Mouse (Mus musculus) cerebellum, adult 2 months (tissue): ENCODE results near the gene Arhgap15.

Experiments used
- CTCF ChIP-seq: fragments of 200-500 bp; IDR thresholded peaks from 2 replicates; pipeline ENCODE4 v1.5.1; 2011; ENCODE audit warnings: low read depth, mild to moderate bottlenecking, control low read depth, low read length, moderate library complexity, borderline replicate concordance; ENCODE audit not compliant: insufficient read depth
- POLR2A ChIP-seq: fragments of 200-500 bp; IDR thresholded peaks from 2 replicates; pipeline ENCODE4 v1.6.1; 2011; ENCODE audit warnings: low read length, control low read depth, borderline replicate concordance; ENCODE audit not compliant: insufficient read depth

- no peak for TF ChIP-seq POLR2A
- TF ChIP-seq CTCF: no peak
Measured at GRCm38 (mm10) chr2:44123246-44123645, 374.6 kb downstream of the Arhgap15 start.
